Mouse (Mus musculus) CH12.LX (cell line): ENCODE measurements at regions not wholly inside any gene's neighbourhood (a gene's known extent, or its start where the extent isn't known, plus 50 kb on each side); places are given as distances from the start of the nearest gene placed in this dataset.
A peak's percentile ranks its signal among the peaks of the same experiment; 100 is the strongest.

Experiments used
- DNase-seq: peaks from one replicate; pipeline ENCODE4 v3.0.0-alpha.2; 2013; ENCODE audit errors: extremely low read depth
- H3K27ac ChIP-seq: 2 replicates; pipeline ENCODE4 v1.5.1; 2012; ENCODE audit warnings: low read depth, mild to moderate bottlenecking, control low read depth, moderate library complexity; ENCODE audit not compliant: insufficient read depth
- H3K27me3 ChIP-seq: replicated peaks from 2 replicates; pipeline ENCODE3; 2012; ENCODE audit warnings: inconsistent platforms
- H3K36me3 ChIP-seq, 2 experiments: replicated peaks in 1 of 2; 2 replicates each; pipeline versions ENCODE3 to v1.6.1; 2012; ENCODE audit warnings: inconsistent platforms in 1 of 2, low read length in 1 of 2, mild to moderate bottlenecking in 1 of 2, mixed read lengths in 1 of 2, moderate library complexity in 1 of 2; ENCODE audit not compliant: control insufficient read depth in 1 of 2, insufficient read depth in 1 of 2
- H3K4me1 ChIP-seq, 2 experiments: 2 replicates each; pipeline ENCODE4 v1.6.1; 2012; ENCODE audit warnings: inconsistent platforms in 1 of 2, moderate library complexity in 1 of 2; ENCODE audit not compliant: insufficient read depth in 2 of 2, control insufficient read depth in 1 of 2
- H3K4me2 ChIP-seq: 2 replicates; pipeline ENCODE4 v1.6.1; 2012; ENCODE audit warnings: low read depth, mild to moderate bottlenecking, control low read depth; ENCODE audit not compliant: poor library complexity, insufficient read depth, severe bottlenecking
- H3K4me3 ChIP-seq, 3 experiments: fragments of 150-350 bp in 1 of 3; sonication (generic) in 1 of 3; replicated peaks in 1 of 3; 2 replicates each; pipeline versions ENCODE3 to v1.5.1; 2011 to 2012; ENCODE audit warnings: low read depth in 2 of 3, low read length in 2 of 3, mild to moderate bottlenecking in 2 of 3, moderate library complexity in 2 of 3, control low read depth in 1 of 3, improper control_type of control experiment in 1 of 3, inconsistent platforms in 1 of 3, mixed read lengths in 1 of 3; ENCODE audit not compliant: poor library complexity in 1 of 3
- H3K79me2 ChIP-seq: replicated peaks from 2 replicates; pipeline ENCODE4 v1.6.1; 2012; ENCODE audit warnings: mild to moderate bottlenecking, moderate library complexity; ENCODE audit not compliant: control insufficient read depth, poor library complexity, insufficient read depth, severe bottlenecking; ENCODE audit errors: extremely low read depth
- H3K9ac ChIP-seq: 2 replicates; pipeline ENCODE4 v1.6.1; 2012; ENCODE audit warnings: low read depth, mild to moderate bottlenecking, control low read depth, moderate library complexity; ENCODE audit not compliant: insufficient read depth
- H3K9me3 ChIP-seq: replicated peaks from 2 replicates; pipeline ENCODE3; 2012; ENCODE audit warnings: low read length, inconsistent platforms, mixed read lengths
- CHD1 ChIP-seq: IDR thresholded peaks from 2 replicates; pipeline ENCODE4 v1.6.1; 2012; ENCODE audit warnings: low read depth, low read length, improper control_type of control experiment, inconsistent platforms
- CTCF ChIP-seq, 2 experiments: IDR thresholded peaks in 1 of 2; conservative IDR thresholded peaks in 1 of 2; 2 replicates each; pipeline ENCODE4 v1.5.1; 2011 to 2012; ENCODE audit warnings: low read depth in 2 of 2, low read length in 2 of 2, improper control_type of control experiment in 1 of 2, inconsistent platforms in 1 of 2, mild to moderate bottlenecking in 1 of 2, moderate library complexity in 1 of 2
- EP300 ChIP-seq: IDR thresholded peaks from 2 replicates; pipeline ENCODE4 v1.6.1; 2011; ENCODE audit warnings: low read length, improper control_type of control experiment
- IRF4 ChIP-seq: IDR thresholded peaks from 2 replicates; pipeline ENCODE4 v1.6.1; 2014; ENCODE audit warnings: low read depth, mild to moderate bottlenecking, inconsistent platforms, low read length, improper control_type of control experiment
- MAX ChIP-seq: IDR thresholded peaks from 2 replicates; pipeline ENCODE4 v1.6.1; 2011; ENCODE audit warnings: low read length, improper control_type of control experiment
- MEF2A ChIP-seq: IDR thresholded peaks from 2 replicates; pipeline ENCODE4 v1.6.1; 2014; ENCODE audit warnings: low read depth, mild to moderate bottlenecking, inconsistent platforms, low read length, improper control_type of control experiment, borderline replicate concordance
- NRF1 ChIP-seq: IDR thresholded peaks from 2 replicates; pipeline ENCODE4 v1.6.1; 2014; ENCODE audit warnings: low read depth, mild to moderate bottlenecking, inconsistent platforms, low read length, improper control_type of control experiment, moderate library complexity
- POLR2A ChIP-seq: IDR thresholded peaks from 2 replicates; pipeline ENCODE4 v1.6.1; 2011; ENCODE audit warnings: low read depth, mild to moderate bottlenecking, improper control_type of control experiment, low read length
- RCOR1 ChIP-seq: conservative IDR thresholded peaks from 2 replicates; pipeline ENCODE4 v1.6.1; 2012; ENCODE audit warnings: low read depth, mild to moderate bottlenecking, inconsistent platforms, low read length, improper control_type of control experiment
- TBP ChIP-seq: conservative IDR thresholded peaks from 2 replicates; pipeline ENCODE4 v1.6.1; 2011; ENCODE audit warnings: low read depth, low read length, improper control_type of control experiment
- ZKSCAN1 ChIP-seq: IDR thresholded peaks from 2 replicates; pipeline ENCODE4 v1.6.1; 2012; ENCODE audit warnings: low read depth, inconsistent platforms, low read length, improper control_type of control experiment, borderline replicate concordance
- ZMIZ1 ChIP-seq: IDR thresholded peaks from 2 replicates; pipeline ENCODE4 v1.6.1; 2012; ENCODE audit warnings: low read depth, mild to moderate bottlenecking, inconsistent platforms, low read length, improper control_type of control experiment
- dilution Hi-C: fragments of 300-500 bp; cut with MboI; formaldehyde crosslinking; loops from 2 replicates; pipeline ENCODE4 v1.14.3; 2020; ENCODE audit warnings: low sequenced_read_pairs; ENCODE audit not compliant: extremely low pct_unique_long_range_greater_than_20kb, extremely low pct_ligation_motif_present
- in situ Hi-C: fragments of 300-500 bp; cut with MboI; formaldehyde crosslinking; loops from 3 replicates; pipeline ENCODE4 v1.14.3; 2019; ENCODE audit warnings: low sequenced_read_pairs, low pct_ligation_motif_present, low pct_unique_long_range_greater_than_20kb, mixed read lengths

DNA sequence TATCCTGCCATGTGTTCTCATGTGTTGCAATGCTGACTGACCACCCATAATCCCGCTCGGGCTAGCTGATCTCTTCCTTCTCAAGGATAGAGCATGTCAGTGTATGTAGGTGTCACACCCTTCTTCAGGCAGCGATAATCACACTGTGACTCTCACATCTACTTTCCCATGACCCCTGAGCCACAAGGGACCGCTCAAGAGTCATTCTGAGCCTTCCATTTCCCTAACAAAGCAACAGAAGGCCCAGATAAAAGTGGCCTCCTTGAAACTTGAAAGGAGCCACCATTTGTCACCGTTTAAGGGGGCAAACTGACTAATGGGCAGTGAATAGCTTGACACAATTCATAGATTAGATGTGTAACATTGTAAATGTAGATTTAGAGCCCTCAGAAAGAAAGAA is 103.9 kb upstream of the Kbtbd8 start:
- Histone ChIP-seq H3K27me3 (no peaks in the 10 kb centered on the region), H3K79me2 (no peaks in the 10 kb centered on the region), H3K9me3 (no peaks in the 10 kb centered on the region), H3K4me3 (no peak overlapping the region), H3K4me1 (peaks cover 0 to 31% of the 10 kb centered on the region in 2 experiments; a peak in 2 of 4 replicates), H3K36me3 (no peaks in the 10 kb centered on the region), H3K9ac (no peak overlapping the region), H3K4me2 (no peak overlapping the region), H3K27ac (no peak overlapping the region)
- in situ Hi-C loops: no loop called here
- dilution Hi-C loops: no loop called here
- TF ChIP-seq CTCF (conservative IDR thresholded peaks at IDR 0.05 in 1 of 2, IDR thresholded peaks at IDR 0.05 in 1 of 2; ENCODE audit: low read depth in 2 of 2, low read length in 2 of 2) (peak in 1 of 2 experiments; percentile 30; a peak in 1 of 4 replicates), EP300 (peak; percentile 40; the same call in 1 of the 2 replicates), MAX (no peak), CHD1 (no peak), IRF4 (peak; percentile 44; the same call in 1 of the 2 replicates)
- peak; percentile 57 for DNase-seq

DNA sequence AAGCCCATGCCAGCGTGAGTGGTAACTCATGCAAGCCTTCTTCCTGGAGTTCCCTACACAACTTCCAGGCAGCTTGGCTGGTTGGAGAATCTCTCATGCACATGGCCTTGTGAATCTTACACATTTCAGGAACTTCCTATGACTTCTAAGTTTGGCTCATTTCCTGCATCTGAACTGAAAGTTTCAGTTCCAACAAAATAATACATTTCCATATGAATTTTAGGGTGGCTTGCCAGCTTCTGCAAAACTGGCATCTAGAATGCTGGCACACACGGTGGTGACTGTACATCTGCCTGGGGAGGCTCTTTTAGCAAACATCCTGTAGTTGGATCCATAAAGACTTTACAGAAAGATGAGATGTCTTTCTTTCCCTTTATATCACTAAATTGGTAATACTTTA is 110.6 kb upstream of the Kbtbd8 start:
- no peak overlapping the region for H3K27ac ChIP-seq
- peaks cover 2% of the 10 kb centered on the region for H3K27me3 ChIP-seq

DNA sequence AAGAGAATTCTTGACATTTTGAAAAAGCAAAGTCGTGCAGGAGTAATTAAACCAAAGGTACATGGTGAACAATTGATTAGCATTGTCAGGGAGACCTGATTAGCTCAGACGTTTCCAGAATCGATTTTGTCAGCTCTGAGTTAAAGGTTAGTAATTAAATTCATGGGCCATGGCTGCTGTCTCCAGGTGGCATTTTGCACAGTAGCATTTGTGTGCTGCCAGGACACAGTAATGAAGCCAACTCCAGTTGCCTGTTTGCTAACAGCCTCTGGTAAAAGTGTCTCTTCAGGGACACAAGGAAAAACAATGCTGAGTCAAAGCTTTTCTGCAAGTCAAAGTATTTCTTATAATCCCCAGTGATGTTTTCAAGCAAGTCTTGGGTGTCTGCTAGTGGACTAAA is 113.3 kb upstream of the Kbtbd8 start:
- no peak overlapping the region for H3K9ac ChIP-seq
- in situ Hi-C loops (no loop called here), dilution Hi-C loops (no loop called here)
- no peaks in the 10 kb centered on the region for H3K79me2 ChIP-seq
- no peak overlapping the region for H3K4me3 ChIP-seq
- no peak overlapping the region for H3K27ac ChIP-seq
- peaks cover 2% of the 10 kb centered on the region for H3K27me3 ChIP-seq
- no peak overlapping the region for H3K4me2 ChIP-seq
- TF ChIP-seq ZMIZ1 (no peak), ZKSCAN1 (no peak), TBP (no peak)
- no peak for DNase-seq
- H3K9me3 ChIP-seq: no peaks in the 10 kb centered on the region
- no peaks in the 10 kb centered on the region for H3K4me1 ChIP-seq
- H3K36me3 ChIP-seq: no peaks in the 10 kb centered on the region

More for the DNA sequence above, 110.6 kb upstream of the Kbtbd8 start:
- H3K36me3 ChIP-seq: no peaks in the 10 kb centered on the region
- dilution Hi-C loops (no loop called here), in situ Hi-C loops (no loop called here)
- H3K4me1 ChIP-seq: no peaks in the 10 kb centered on the region
- no peak overlapping the region for H3K9ac ChIP-seq
- TF ChIP-seq POLR2A (no peak), RCOR1 (no peak), NRF1 (no peak), MEF2A (no peak)
- DNase-seq: no peak
- H3K9me3 ChIP-seq: no peaks in the 10 kb centered on the region
- no peak overlapping the region for H3K4me3 ChIP-seq
- no peaks in the 10 kb centered on the region for H3K79me2 ChIP-seq
- no peak overlapping the region for H3K4me2 ChIP-seq
